ENCODE assay signal across 8 mouse cellular contexts in the genomic region with DNA sequence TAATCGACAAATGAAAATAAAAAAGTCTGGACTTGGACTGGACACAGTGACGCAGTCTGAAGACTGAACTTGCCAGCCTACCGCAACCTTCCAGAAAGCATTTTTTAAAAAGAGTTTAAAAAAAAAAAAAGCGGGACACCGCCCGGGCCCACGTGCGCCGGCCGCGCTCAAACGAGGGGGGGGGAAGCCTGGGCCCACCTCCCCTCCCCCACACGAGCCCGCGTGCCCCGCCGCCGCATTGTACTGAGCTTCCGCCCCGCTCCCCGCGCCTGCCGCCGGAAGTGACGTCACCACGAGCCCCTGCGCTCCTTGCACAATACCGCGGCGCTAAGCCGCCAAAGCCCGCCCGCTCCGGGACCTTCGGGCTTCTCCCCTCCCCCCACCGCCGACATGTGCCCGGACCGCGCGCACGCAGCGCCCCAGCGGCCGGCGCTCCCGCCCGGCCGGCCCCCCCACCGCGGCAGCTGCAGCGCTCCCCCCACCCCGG. TPM values are rescaled to one million over a fixed set of nuclear protein-coding genes. Genes with fewer than 3 reads are reported as not detected.
DNase-seq lines count a peak whose midpoint lies in the region; ATAC-seq and TF ChIP-seq lines count a peak whose summit lies in the region.

No protein-coding gene starts in this region.

- no peak for TF ChIP-seq CTCF in kidney, postnatal 0 days (IDR thresholded peaks at IDR 0.05; ENCODE audit: low read depth)

- peak overlapping the region; percentile 77 for H3K4me2 ChIP-seq in heart, embryonic 12.5 days
- peak overlapping the region; percentile 83 for H3K4me2 ChIP-seq in kidney, postnatal 0 days (ENCODE audit: low read length)
- peak overlapping the region; percentile 81 for H3K4me2 ChIP-seq in liver, embryonic 11.5 days
- H3K4me2 ChIP-seq in myocyte (ENCODE audit: low read depth): peak overlapping the region; percentile 99

- ATAC-seq in erythroblast, adult 5-6 weeks (replicated peaks; ENCODE audit: low FRiP score, poor library complexity, severe bottlenecking): peak; percentile 61
- ATAC-seq in heart, embryonic 12.5 days (ENCODE audit: insufficient number of reproducible peaks, low FRiP score): peak; percentile 92
- ATAC-seq in kidney, postnatal 0 days (replicated peaks; ENCODE audit: low FRiP score, low read depth): peak; percentile 93
- peak; percentile 87 for ATAC-seq in liver, embryonic 11.5 days (replicated peaks; ENCODE audit: low FRiP score)

- peak overlapping the region; percentile 100 for H3K9ac ChIP-seq in heart, embryonic 12.5 days
- H3K9ac ChIP-seq in kidney, postnatal 0 days (ENCODE audit: low read depth, low read length): peak overlapping the region; percentile 100
- H3K9ac ChIP-seq in liver, embryonic 11.5 days (ENCODE audit: low read depth, low read length): peak overlapping the region; percentile 100

- peaks cover 17% of the 10 kb centered on the region for H3K4me1 ChIP-seq in heart, embryonic 12.5 days (replicated peaks)
- peaks cover 10% of the 10 kb centered on the region; the same call in 1 of the 2 replicates for H3K4me1 ChIP-seq in kidney, postnatal 0 days (replicated peaks; ENCODE audit: insufficient read depth, low read length)
- H3K4me1 ChIP-seq in liver, embryonic 11.5 days (replicated peaks; ENCODE audit: control insufficient read depth, insufficient read depth, low read length): peaks cover 15% of the 10 kb centered on the region

- 1% methylated on average over 51 of the region's 53 CpGs for WGBS in heart, embryonic 12.5 days
- under 1% methylated on average over 50 of the region's 53 CpGs for WGBS in kidney, postnatal 0 days
- under 1% methylated on average over 44 of the region's 53 CpGs for WGBS in liver, embryonic 11.5 days

- peak; percentile 93 for DNase-seq in B cell, adult 2 months
- peak; percentile 96 for DNase-seq in brain, adult 2 months (ENCODE audit: low read depth, low spot score)
- peak; percentile 93 for DNase-seq in kidney, postnatal 0 days (ENCODE audit: low spot score)
- peak; percentile 97 for DNase-seq in liver, embryonic 11.5 days (ENCODE audit: low spot score)
- peak; percentile 93 to 97 for DNase-seq in spleen, postnatal 4 days (ENCODE audit: low spot score in 2 of 2)

- H3K79me2 ChIP-seq in myocyte (ENCODE audit: control insufficient read depth, insufficient read depth): peaks cover 62% of the 10 kb centered on the region

- H3K27me3 ChIP-seq in heart, embryonic 12.5 days (replicated peaks): no peaks in the 10 kb centered on the region
- no peaks in the 10 kb centered on the region for H3K27me3 ChIP-seq in kidney, postnatal 0 days (ENCODE audit: insufficient read depth, low read length)
- H3K27me3 ChIP-seq in liver, embryonic 11.5 days (replicated peaks; ENCODE audit: control insufficient read depth, insufficient read depth, low read length): no peaks in the 10 kb centered on the region
- no peaks in the 10 kb centered on the region for H3K27me3 ChIP-seq in myocyte (ENCODE audit: control insufficient read depth, insufficient read depth, insufficient read length)

- H3K9me3 ChIP-seq in heart, embryonic 12.5 days (replicated peaks): no peaks in the 10 kb centered on the region
- H3K9me3 ChIP-seq in kidney, postnatal 0 days (replicated peaks; ENCODE audit: low read length): no peaks in the 10 kb centered on the region
- no peaks in the 10 kb centered on the region for H3K9me3 ChIP-seq in liver, embryonic 11.5 days (ENCODE audit: control insufficient read depth, low read length)

- peak overlapping the region; percentile 100 for H3ac ChIP-seq in myocyte (ENCODE audit: control insufficient read depth, insufficient read length)

- peak overlapping the region; percentile 98 for H3K4me3 ChIP-seq in heart, embryonic 12.5 days
- peak overlapping the region; percentile 100 for H3K4me3 ChIP-seq in kidney, postnatal 0 days (replicated peaks; ENCODE audit: low read depth, low read length)
- H3K4me3 ChIP-seq in liver, embryonic 11.5 days (ENCODE audit: low read depth, low read length): peak overlapping the region; percentile 100
- H3K4me3 ChIP-seq in myocyte: peak overlapping the region; percentile 83

- TF ChIP-seq POLR2A in myocyte (IDR thresholded peaks at IDR 0.05; ENCODE audit: insufficient read length, low read depth): peak; percentile 30

- peaks cover 31% of the 10 kb centered on the region for H3K36me3 ChIP-seq in heart, embryonic 12.5 days
- peaks cover 32% of the 10 kb centered on the region for H3K36me3 ChIP-seq in kidney, postnatal 0 days (ENCODE audit: insufficient read depth, low read length)
- peaks cover 26% of the 10 kb centered on the region for H3K36me3 ChIP-seq in liver, embryonic 11.5 days (ENCODE audit: control insufficient read depth, insufficient read depth, low read length)
- peaks cover 48% of the 10 kb centered on the region for H3K36me3 ChIP-seq in myocyte (ENCODE audit: control insufficient read depth, insufficient read depth)

- H3K27ac ChIP-seq in heart, embryonic 12.5 days (ENCODE audit: poor library complexity, severe bottlenecking): peak overlapping the region; percentile 100
- H3K27ac ChIP-seq in kidney, postnatal 0 days: peak overlapping the region; percentile 100
- peak overlapping the region; percentile 100 for H3K27ac ChIP-seq in liver, embryonic 11.5 days (ENCODE audit: low read depth, low read length)

TF ChIP-seq in myocyte, 11 proteins besides CTCF, POLR2A, EP300 and RAD21:
- peak; percentile 90 for TF ChIP-seq CEBPB (IDR thresholded peaks at IDR 0.05; ENCODE audit: insufficient read depth, poor library complexity, severe bottlenecking)
- no peak for TF ChIP-seq REST (IDR thresholded peaks at IDR 0.05; ENCODE audit: insufficient read depth, insufficient read length)
- TF ChIP-seq POLR2AphosphoS2 (IDR thresholded peaks at IDR 0.05; ENCODE audit: insufficient read length, low read depth): peak; percentile 78
- TF ChIP-seq E2F4 (IDR thresholded peaks at IDR 0.05; ENCODE audit: insufficient read depth): peak; percentile 15
- TF ChIP-seq MYOD1 (IDR thresholded peaks at IDR 0.05; ENCODE audit: control insufficient read depth in 1 of 3, insufficient read length in 2 of 3, low read depth in 2 of 3): peak in 1 of 3 experiments; percentile 58
- peak in 1 of 3 experiments; percentile 56 for TF ChIP-seq MYOG (IDR thresholded peaks at IDR 0.05; ENCODE audit: control insufficient read depth in 1 of 3, insufficient read depth in 1 of 3, insufficient read length in 2 of 3, low read depth in 2 of 3)

RNA-seq across cellular contexts. Expression of gene Hnrnpu, which starts 1.3 kb away (rescaled TPM):
- total RNA-seq in erythroblast, adult 5-6 weeks (2015; ENCODE audit: low replicate concordance): 125 and 168 TPM in 2 replicates
- 167 and 210 TPM in 2 replicates for total RNA-seq in erythroblast, adult 5-6 weeks (2017; ENCODE audit: low replicate concordance)
- 482 and 495 TPM in 2 replicates for polyA plus RNA-seq in heart, embryonic 12.5 days (2016; fragmentation: Nextera tagmentation; extraction: Ambion mirVana)
- 274 and 302 TPM in 2 replicates for polyA plus RNA-seq in kidney, postnatal 0 days (2015; fragmentation: Nextera tagmentation; extraction: Ambion mirVana)
- 571 and 620 TPM in 2 replicates for polyA plus RNA-seq in liver, embryonic 11.5 days (2014; fragmentation: Nextera tagmentation; extraction: Ambion mirVana)
- polyA plus RNA-seq in myocyte (2012; fragmentation: generic; extraction: Trizol): 95.0 TPM

RNA-seq across cellular contexts. Expression of gene Cox20, which starts 17.4 kb away (rescaled TPM):
- total RNA-seq in erythroblast, adult 5-6 weeks (2015; ENCODE audit: low replicate concordance): 53.6 and 94.9 TPM in 2 replicates
- total RNA-seq in erythroblast, adult 5-6 weeks (2017; ENCODE audit: low replicate concordance): 54.2 and 68.2 TPM in 2 replicates
- 200 and 201 TPM in 2 replicates for polyA plus RNA-seq in heart, embryonic 12.5 days (2016; fragmentation: Nextera tagmentation; extraction: Ambion mirVana)
- polyA plus RNA-seq in kidney, postnatal 0 days (2015; fragmentation: Nextera tagmentation; extraction: Ambion mirVana): 216 and 225 TPM in 2 replicates
- 108 and 129 TPM in 2 replicates for polyA plus RNA-seq in liver, embryonic 11.5 days (2014; fragmentation: Nextera tagmentation; extraction: Ambion mirVana)
- 67.2 TPM for polyA plus RNA-seq in myocyte (2012; fragmentation: generic; extraction: Trizol)

Comparison
In these comparisons a context has a peak if more than half of its experiments do, and no peak if none do; other contexts are left out.
1. Peak in every context shown above with its lines: DNase-seq, ATAC-seq, H3K4me3 ChIP-seq and H3K27ac ChIP-seq.